Mouse (Mus musculus): ENCODE results near the gene Atp5l. TPM values are rescaled to one million over a fixed set of nuclear protein-coding genes. Genes with fewer than 3 reads are reported as not detected.

Atp5l gene
- total RNA-seq, 2 experiments from 2014 or later: 671 to 820 TPM

Other genes with a start within 250 kb of the Atp5l start
- not detected for gene Treh, start 247.5 kb downstream of the Atp5l start, total RNA-seq (2021)
- 10 to 100 TPM; 29.0 to 35.9 TPM for gene Phldb1, start 185.5 kb downstream of the Atp5l start, total RNA-seq (2021)
- 10 to 100 TPM; 70.7 to 81.5 TPM for gene Arcn1, start 152.9 kb downstream of the Atp5l start, total RNA-seq (2021)
- 10 to 100 TPM; 23.3 to 27.5 TPM for gene Ift46, start 152.8 kb downstream of the Atp5l start, total RNA-seq (2021)
- 1 to 10 TPM; 4.2 to 6.5 TPM for gene Tmem25, start 121.4 kb downstream of the Atp5l start, total RNA-seq (2021)
- gene Ttc36, start 117.7 kb downstream of the Atp5l start, total RNA-seq (2021): under 1 TPM in 1 of 2 experiments, not detected in 1; 0.80 TPM
- gene Kmt2a, start 39.4 kb downstream of the Atp5l start, total RNA-seq (2021): 10 to 100 TPM; 16.4 to 19.5 TPM
- 10 to 100 TPM; 39.8 to 48.4 TPM for gene Ube4a, start 44.9 kb upstream of the Atp5l start, total RNA-seq (2021)
- not detected for gene Cd3g, start 59.7 kb upstream of the Atp5l start, total RNA-seq (2021)
- gene Cd3d, start 61.0 kb upstream of the Atp5l start, total RNA-seq (2021): not detected
- not detected for gene Cd3e, start 88.9 kb upstream of the Atp5l start, total RNA-seq (2021)
- gene Mpzl2, start 119.1 kb upstream of the Atp5l start, total RNA-seq (2021): under 1 TPM; 0.23 to 0.59 TPM
- 1 to 10 TPM; 1.6 to 2.1 TPM for gene Mpzl3, start 134.4 kb upstream of the Atp5l start, total RNA-seq (2021)
- gene Jaml, start 158.4 kb upstream of the Atp5l start, total RNA-seq (2021): under 1 TPM; 0.14 to 0.40 TPM
- 1 to 10 TPM; 2.2 to 2.5 TPM for gene Scn2b, start 197.0 kb upstream of the Atp5l start, total RNA-seq (2021)
- 100 to 1,000 TPM; 256 to 268 TPM for gene Scn4b, start 217.7 kb upstream of the Atp5l start, total RNA-seq (2021)